Mouse (Mus musculus): Measurements from ENCODE around the gene Tnr.

DNA sequence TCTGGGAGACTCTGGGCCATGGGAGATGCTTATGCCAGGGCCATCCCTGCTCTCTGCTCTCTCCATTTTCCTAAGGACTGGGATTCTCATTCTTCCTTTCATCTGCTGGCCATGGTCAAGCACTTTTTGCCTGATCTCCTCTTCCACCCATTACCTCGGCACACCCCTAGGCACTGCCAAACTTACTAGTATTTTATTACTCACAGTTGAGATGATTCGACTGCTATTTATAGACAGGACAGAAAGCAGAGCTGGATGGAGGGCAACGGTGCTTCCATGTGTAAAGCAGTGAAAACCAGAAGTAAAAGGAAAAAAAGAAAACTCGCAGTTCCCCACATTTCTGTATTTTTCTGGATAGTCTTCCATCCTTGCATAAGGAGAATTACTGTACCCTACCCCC, 31.0 kb upstream of the Tnr start:
- TF ChIP-seq CTCF (IDR thresholded peaks at IDR 0.05; ENCODE audit: low read depth) (no peak), EP300 (IDR thresholded peaks at IDR 0.05; ENCODE audit: low read depth) (no peak)
